Mouse (Mus musculus) spleen, postnatal 14 days (tissue): ENCODE results near the gene Flt3.

ENCODE experiments used
- DNase-seq, 2 experiments: peaks; one replicate each; pipeline ENCODE4 v3.0.0; 2021 to 2022; ENCODE audit warnings: low spot score in 2 of 2

Gene Flt3

GRCm38 (mm10) chr5:147354985-147355384, 45.3 kb downstream of the Flt3 start:
- no peak for DNase-seq

- no peak for DNase-seq
Observed at GRCm38 (mm10) chr5:147354161-147354780, 46.0 kb downstream of the Flt3 start.

DNA sequence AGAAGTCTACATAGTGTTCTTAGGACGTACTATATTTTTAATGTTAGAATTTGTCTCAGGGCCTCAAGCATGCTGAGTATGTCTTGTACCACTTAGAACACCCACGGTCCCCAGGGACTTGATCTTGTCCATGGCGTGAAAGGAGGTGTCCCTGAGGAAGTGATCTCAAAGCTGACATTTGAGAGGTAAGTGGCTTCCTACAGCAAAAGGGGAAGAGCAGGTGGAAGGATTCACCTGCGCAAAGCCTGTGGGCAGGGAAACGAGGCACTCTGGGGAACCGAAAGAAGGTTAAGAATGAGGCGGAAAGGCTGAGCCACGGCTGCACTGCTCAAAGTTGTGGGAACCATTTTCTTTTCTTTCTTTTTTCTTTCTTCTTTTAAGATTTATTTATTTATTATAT, 48.4 kb downstream of the Flt3 start:
- DNase-seq: no peak

- no peak for DNase-seq
Observed at GRCm38 (mm10) chr5:147345981-147346380, 54.3 kb downstream of the Flt3 start.

- DNase-seq: no peak
Observed at GRCm38 (mm10) chr5:147343904-147344303, 56.4 kb downstream of the Flt3 start.

GRCm38 (mm10) chr5:147342901-147343300, 57.4 kb downstream of the Flt3 start:
- no peak for DNase-seq

- DNase-seq: peak in 1 of 2 experiments; percentile 36
Observed at GRCm38 (mm10) chr5:147340741-147341414, 59.4 kb downstream of the Flt3 start.

- no peak for DNase-seq
Observed at GRCm38 (mm10) chr5:147339560-147339959, 60.7 kb downstream of the Flt3 start.

DNA sequence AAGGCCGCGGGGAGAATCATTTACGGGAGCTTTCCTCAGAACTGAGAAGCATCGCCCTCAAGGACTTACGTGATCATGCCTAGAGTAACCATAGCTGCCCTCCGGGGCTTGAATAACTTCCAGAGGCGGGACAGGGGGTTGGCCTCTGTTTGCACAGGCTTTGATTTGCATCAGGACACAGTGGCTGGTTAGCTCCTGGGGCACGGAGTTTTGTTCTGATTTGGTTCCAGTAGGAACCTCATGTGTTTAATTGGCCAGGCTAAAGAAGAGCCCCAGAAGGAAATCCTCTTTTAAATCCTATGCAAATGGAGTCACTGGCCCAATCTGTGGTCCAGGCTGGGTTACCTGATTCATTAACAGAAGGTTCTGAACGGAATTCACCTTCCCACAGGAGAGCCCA, 61.3 kb downstream of the Flt3 start:
- no peak for DNase-seq

- no peak for DNase-seq
Observed at GRCm38 (mm10) chr5:147332711-147333110, 67.6 kb downstream of the Flt3 start.

DNA sequence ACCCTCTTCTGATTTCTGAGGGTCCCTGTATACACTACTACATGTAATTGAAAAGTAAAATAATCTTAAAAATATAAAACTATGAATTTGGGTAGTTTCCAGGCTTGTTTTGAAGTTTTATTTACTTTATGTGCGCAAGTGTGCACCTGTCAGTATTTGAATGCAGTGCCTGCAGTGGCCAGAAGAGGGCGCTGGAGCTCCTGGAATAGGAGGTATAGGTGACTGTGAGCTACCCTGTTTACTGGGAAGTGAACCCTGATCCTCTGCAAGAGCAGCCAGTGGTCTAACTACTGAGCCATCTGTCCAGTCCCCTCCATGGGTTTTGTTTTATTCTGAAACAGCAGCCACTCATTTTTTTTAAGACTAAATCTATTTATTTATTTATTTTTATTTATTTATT, 68.7 kb downstream of the Flt3 start:
- DNase-seq: peak; percentile 54 to 77

- no peak for DNase-seq
Observed at GRCm38 (mm10) chr5:147329946-147330345, 70.3 kb downstream of the Flt3 start.

- no peak for DNase-seq
Observed at GRCm38 (mm10) chr5:147327636-147328035, 72.7 kb downstream of the Flt3 start.

- no peak for DNase-seq
Observed at GRCm38 (mm10) chr5:147325931-147326330, 74.4 kb downstream of the Flt3 start.

- peak; percentile 60 to 78 for DNase-seq
Observed at GRCm38 (mm10) chr5:147323237-147323917, 76.9 kb downstream of the Flt3 start.

- no peak for DNase-seq
Observed at GRCm38 (mm10) chr5:147322183-147322582, 78.1 kb downstream of the Flt3 start, which contains the start of gene Urad. TSS of gene Urad (minus strand) at chr5:147322440.

DNA sequence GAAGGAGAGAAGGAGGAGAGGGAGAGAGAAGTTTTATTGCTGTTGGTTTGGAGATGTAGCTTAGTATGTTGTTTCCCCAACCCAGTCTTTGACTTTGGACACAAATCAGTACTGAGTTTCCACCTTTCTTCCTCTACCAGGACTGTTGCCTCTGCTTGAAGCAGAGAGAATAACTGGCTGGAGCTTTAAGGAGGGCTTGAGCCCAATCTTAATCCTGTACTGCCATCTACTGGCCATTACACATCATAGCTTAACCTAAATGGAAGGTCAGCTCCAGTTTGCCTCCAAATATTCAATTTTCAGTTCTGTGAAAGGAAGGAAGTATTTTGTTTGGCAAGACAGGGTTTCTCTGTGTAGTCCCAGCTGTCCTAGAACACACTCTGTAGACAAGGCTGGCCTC, 80.6 kb downstream of the Flt3 start:
- no peak for DNase-seq

DNA sequence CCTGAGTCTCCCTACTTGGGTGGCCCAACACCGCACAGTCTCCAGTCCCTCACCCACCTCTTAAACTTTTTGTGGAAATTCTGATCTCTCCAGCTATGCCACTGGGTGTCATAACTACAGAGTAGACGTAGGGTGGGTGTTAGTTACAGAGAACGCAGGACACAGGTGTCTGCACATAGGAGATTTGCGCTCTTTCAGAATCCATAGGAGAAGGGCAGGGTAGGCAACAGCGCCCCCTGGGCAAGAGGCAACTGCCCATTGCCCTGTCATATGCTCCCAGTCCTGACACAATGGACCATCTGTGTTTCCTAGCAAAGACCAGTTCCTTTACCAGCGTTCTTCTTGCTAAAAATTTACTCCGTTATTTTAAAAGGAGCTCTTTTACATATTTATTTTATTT, 82.3 kb downstream of the Flt3 start:
- DNase-seq: no peak

- no peak for DNase-seq
Observed at GRCm38 (mm10) chr5:147317321-147317720, 83.0 kb downstream of the Flt3 start.

DNA sequence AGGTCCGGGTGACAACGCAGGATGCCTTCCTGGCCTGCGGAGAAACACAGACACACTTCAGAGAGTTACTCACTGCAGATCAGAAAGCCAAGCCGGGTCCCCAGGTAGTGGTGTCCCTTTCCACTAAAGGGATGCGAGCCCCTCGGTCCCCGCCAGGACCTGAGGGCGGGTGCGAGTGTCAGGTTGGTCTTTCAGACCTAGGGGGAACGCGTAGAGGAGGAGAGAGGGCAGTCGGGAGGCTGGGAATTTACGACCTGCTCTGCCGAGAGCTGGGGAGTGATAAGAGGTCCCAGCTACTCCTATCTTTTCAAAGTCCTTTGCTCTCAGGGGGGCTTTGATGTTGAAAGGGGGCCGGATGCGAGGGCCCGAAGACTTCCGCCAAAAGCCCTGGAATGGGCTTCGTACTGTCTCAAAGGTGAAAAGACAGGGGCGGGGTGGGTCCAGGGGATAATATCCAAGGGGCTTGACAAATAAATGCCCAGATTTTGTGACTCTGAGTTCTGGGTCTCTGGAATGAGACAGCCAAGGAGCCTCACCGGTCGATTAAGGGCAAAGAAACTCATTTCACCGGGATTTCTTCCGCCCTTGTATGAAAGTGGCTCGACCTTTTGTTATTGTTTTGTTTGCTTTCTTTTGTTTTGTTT, 84.7 kb downstream of the Flt3 start:
- no peak for DNase-seq

GRCm38 (mm10) chr5:147314646-147315431, 85.5 kb downstream of the Flt3 start:
- no peak for DNase-seq
